In the genomic region with DNA sequence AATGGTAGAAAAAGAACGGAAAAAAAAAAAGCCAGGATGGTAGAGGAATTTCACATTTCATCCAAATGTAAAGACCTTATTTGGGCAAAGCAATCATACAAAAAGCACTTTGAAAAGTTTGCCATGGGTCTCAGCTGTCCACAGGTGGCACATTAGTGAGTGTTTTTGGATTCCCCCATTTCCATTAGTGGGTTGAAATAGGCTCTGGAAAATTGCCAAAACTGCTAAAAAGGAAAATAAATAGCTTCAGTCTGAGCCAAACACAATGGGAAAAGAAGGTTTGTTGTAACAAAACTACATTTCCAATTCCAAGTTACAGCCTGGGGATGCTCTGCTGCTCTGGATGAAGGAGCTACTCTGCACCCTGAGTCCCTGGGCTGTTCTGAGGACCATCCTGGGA, we compare ENCODE assay signal across 25 mouse cellular contexts. TPM values are rescaled to one million over a fixed set of nuclear protein-coding genes. Genes with fewer than 3 reads are reported as not detected.
A peak's percentile ranks its signal among the peaks of the same experiment; 100 is the strongest.
DNase-seq lines count a peak whose midpoint lies in the region; ATAC-seq and TF ChIP-seq lines count a peak whose summit lies in the region.
"Had no signal": no experiment of that assay in that cellular context is flagged by ENCODE, and none has a peak within 500 bp of the region (broad histone marks: within the 10 kb centered on the region; RNA-seq: fewer than 3 reads in every experiment).

No protein-coding gene starts in this region.

- H3K36me3 ChIP-seq in forebrain, postnatal 0 days (ENCODE audit: insufficient read depth): no peaks in the 10 kb centered on the region
- H3K36me3 ChIP-seq in forebrain, embryonic 10.5 days (replicated peaks): no peaks in the 10 kb centered on the region
- no peaks in the 10 kb centered on the region for H3K36me3 ChIP-seq in midbrain, postnatal 0 days (ENCODE audit: insufficient read depth, low read length)
- H3K36me3 ChIP-seq in midbrain, embryonic 11.5 days (ENCODE audit: control insufficient read depth, insufficient read depth, low read length): no peaks in the 10 kb centered on the region
- no peaks in the 10 kb centered on the region for H3K36me3 ChIP-seq in embryonic facial prominence, embryonic 15.5 days
- H3K36me3 ChIP-seq in limb, embryonic 10.5 days: no peaks in the 10 kb centered on the region
- H3K36me3 ChIP-seq: forebrain, embryonic 12.5 days; hindbrain, embryonic 12.5 days had no signal

- no peak overlapping the region for H3K4me2 ChIP-seq in forebrain, postnatal 0 days (ENCODE audit: low read depth)
- no peak overlapping the region for H3K4me2 ChIP-seq in midbrain, postnatal 0 days (ENCODE audit: low read depth, low read length, poor library complexity, severe bottlenecking)
- H3K4me2 ChIP-seq in midbrain, embryonic 11.5 days: no peak overlapping the region
- no peak overlapping the region for H3K4me2 ChIP-seq in embryonic facial prominence, embryonic 15.5 days (replicated peaks)
- H3K4me2 ChIP-seq: forebrain, embryonic 12.5 days; heart, embryonic 11.5 days; hindbrain, embryonic 12.5 days had no signal

- no peak overlapping the region for H3K9ac ChIP-seq in forebrain, postnatal 0 days
- no peak overlapping the region for H3K9ac ChIP-seq in midbrain, postnatal 0 days (replicated peaks; ENCODE audit: low read length, poor library complexity, severe bottlenecking)
- H3K9ac ChIP-seq in midbrain, embryonic 11.5 days (ENCODE audit: low read length): no peak overlapping the region
- no peak overlapping the region for H3K9ac ChIP-seq in embryonic facial prominence, embryonic 15.5 days
- H3K9ac ChIP-seq: forebrain, embryonic 12.5 days; hindbrain, embryonic 12.5 days had no signal

- H3K4me1 ChIP-seq in forebrain, postnatal 0 days (ENCODE audit: insufficient read depth): 0 out of 2 replicates have a peak, but pooled peaks cover 6% of the 10 kb centered on the region
- no peaks in the 10 kb centered on the region for H3K4me1 ChIP-seq in forebrain, embryonic 10.5 days
- no peaks in the 10 kb centered on the region for H3K4me1 ChIP-seq in midbrain, postnatal 0 days (ENCODE audit: insufficient read depth, low read length)
- no peaks in the 10 kb centered on the region for H3K4me1 ChIP-seq in midbrain, embryonic 11.5 days (ENCODE audit: control insufficient read depth, insufficient read depth, low read length)
- peaks cover 6% of the 10 kb centered on the region; the same call in 1 of the 2 replicates for H3K4me1 ChIP-seq in embryonic facial prominence, embryonic 15.5 days
- H3K4me1 ChIP-seq in limb, embryonic 10.5 days: no peaks in the 10 kb centered on the region
- H3K4me1 ChIP-seq: forebrain, embryonic 12.5 days had no signal

- WGBS in forebrain, postnatal 0 days: 27% methylated on average over 1 of the region's 1 CpGs
- WGBS in forebrain, embryonic 10.5 days: 88% methylated on average over 1 of the region's 1 CpGs
- WGBS in midbrain, postnatal 0 days: 71% methylated on average over 1 of the region's 1 CpGs
- WGBS in midbrain, embryonic 11.5 days: 94% methylated on average over 1 of the region's 1 CpGs
- WGBS in embryonic facial prominence, embryonic 15.5 days: 46% methylated on average over 1 of the region's 1 CpGs
- 90% methylated on average over 1 of the region's 1 CpGs for WGBS in limb, embryonic 10.5 days

- no peaks in the 10 kb centered on the region for H3K27me3 ChIP-seq in forebrain, postnatal 0 days (ENCODE audit: insufficient read depth, low read length)
- no peaks in the 10 kb centered on the region for H3K27me3 ChIP-seq in forebrain, embryonic 10.5 days (ENCODE audit: poor library complexity, severe bottlenecking)
- H3K27me3 ChIP-seq in midbrain, postnatal 0 days (ENCODE audit: insufficient read depth, low read length): no peaks in the 10 kb centered on the region
- H3K27me3 ChIP-seq in midbrain, embryonic 11.5 days (ENCODE audit: control insufficient read depth, insufficient read depth, low read length): no peaks in the 10 kb centered on the region
- no peaks in the 10 kb centered on the region for H3K27me3 ChIP-seq in embryonic facial prominence, embryonic 15.5 days
- H3K27me3 ChIP-seq in limb, embryonic 10.5 days (ENCODE audit: low read depth, poor library complexity, severe bottlenecking): no peaks in the 10 kb centered on the region
- H3K27me3 ChIP-seq: forebrain, embryonic 12.5 days; hindbrain, embryonic 12.5 days had no signal

- TF ChIP-seq CTCF in forebrain, postnatal 0 days (IDR thresholded peaks at IDR 0.05; ENCODE audit: low read depth): no peak
- no peak for TF ChIP-seq CTCF in midbrain, postnatal 0 days (IDR thresholded peaks at IDR 0.05)

- no peak overlapping the region for H3K27ac ChIP-seq in forebrain, postnatal 0 days (ENCODE audit: low read depth, low read length)
- H3K27ac ChIP-seq in forebrain, embryonic 10.5 days: no peak overlapping the region
- H3K27ac ChIP-seq in midbrain, postnatal 0 days (ENCODE audit: low read depth, low read length): no peak overlapping the region
- no peak overlapping the region for H3K27ac ChIP-seq in midbrain, embryonic 11.5 days (ENCODE audit: low read depth, low read length)
- H3K27ac ChIP-seq in embryonic facial prominence, embryonic 15.5 days (replicated peaks): peak overlapping the region; percentile 51
- no peak overlapping the region for H3K27ac ChIP-seq in limb, embryonic 10.5 days
- H3K27ac ChIP-seq: forebrain, embryonic 12.5 days; gastrocnemius, adult 2 months; hindbrain, embryonic 12.5 days had no signal

- DNase-seq in forebrain, postnatal 0 days: peak; percentile 35
- no peak for DNase-seq in forebrain, embryonic 10.5 days (ENCODE audit: extremely low spot score, low spot score)
- DNase-seq in midbrain, postnatal 0 days (ENCODE audit: low spot score): peak; percentile 38
- DNase-seq in midbrain, embryonic 11.5 days (ENCODE audit: low spot score, missing footprints): no peak
- DNase-seq in limb, embryonic 10.5 days (ENCODE audit: low spot score): no peak
- DNase-seq: adrenal gland, adult 2 months; adrenal gland, postnatal 14 days; cerebellum, adult 11-12 months; cerebellum, adult 8-10 months; cerebellum, postnatal 10 days; cerebellum, postnatal 36 days; embryo, embryonic 11 days; gastrocnemius, adult 2 months; gastrocnemius, postnatal 14 days; heart, adult 11 months had no signal

- no peaks in the 10 kb centered on the region for H3K9me3 ChIP-seq in forebrain, postnatal 0 days (ENCODE audit: low read length)
- H3K9me3 ChIP-seq in forebrain, embryonic 10.5 days: no peaks in the 10 kb centered on the region; the same call in 1 of the 2 replicates
- no peaks in the 10 kb centered on the region for H3K9me3 ChIP-seq in midbrain, postnatal 0 days (ENCODE audit: low read length)
- no peaks in the 10 kb centered on the region for H3K9me3 ChIP-seq in midbrain, embryonic 11.5 days (ENCODE audit: control insufficient read depth, low read length)
- H3K9me3 ChIP-seq in embryonic facial prominence, embryonic 15.5 days (replicated peaks): no peaks in the 10 kb centered on the region
- H3K9me3 ChIP-seq in limb, embryonic 10.5 days (replicated peaks): no peaks in the 10 kb centered on the region
- H3K9me3 ChIP-seq: forebrain, embryonic 12.5 days; hindbrain, embryonic 12.5 days had no signal

- no peak for ATAC-seq in forebrain, postnatal 0 days
- no peak for ATAC-seq in midbrain, postnatal 0 days (ENCODE audit: low FRiP score)
- no peak for ATAC-seq in midbrain, embryonic 11.5 days (ENCODE audit: low FRiP score)
- no peak for ATAC-seq in embryonic facial prominence, embryonic 15.5 days (ENCODE audit: insufficient number of reproducible peaks, low FRiP score, low TSS enrichment, low read depth)
- ATAC-seq: CD4-positive, CD25-positive, alpha-beta regulatory T cell, adult 4 months; forebrain, embryonic 16.5 days; hindbrain, embryonic 16.5 days; inflammation-experienced regulatory T-cells, adult 6 months; intestine, embryonic 16.5 days had no signal

- H3K4me3 ChIP-seq in forebrain, postnatal 0 days (ENCODE audit: low read depth, low read length): no peak overlapping the region
- no peak overlapping the region for H3K4me3 ChIP-seq in forebrain, embryonic 10.5 days
- no peak overlapping the region for H3K4me3 ChIP-seq in midbrain, postnatal 0 days (ENCODE audit: low read depth, low read length)
- no peak overlapping the region for H3K4me3 ChIP-seq in midbrain, embryonic 11.5 days (ENCODE audit: low read depth, low read length)
- H3K4me3 ChIP-seq in embryonic facial prominence, embryonic 15.5 days (replicated peaks): no peak overlapping the region
- no peak overlapping the region for H3K4me3 ChIP-seq in limb, embryonic 10.5 days
- H3K4me3 ChIP-seq: forebrain, embryonic 12.5 days; gastrocnemius, adult 2 months; hindbrain, embryonic 12.5 days had no signal

RNA-seq across cellular contexts. Expression of a gene that starts 9.8 kb away (rescaled TPM):
- 0.29 and 0.38 TPM in 2 replicates for total RNA-seq in forebrain, postnatal 0 days (2014; rRNA removed)
- 0.94 and 1.5 TPM in 2 replicates for polyA plus RNA-seq in forebrain, postnatal 0 days (2015; fragmentation: Nextera tagmentation; extraction: Ambion mirVana)
- 0.91 and 0.97 TPM in 2 replicates for polyA plus RNA-seq in forebrain, embryonic 10.5 days (2016; fragmentation: Nextera tagmentation; extraction: Ambion mirVana)
- 0.16 and 1.1 TPM in 2 replicates for total RNA-seq in midbrain, postnatal 0 days (2014; rRNA removed)
- 1.1 and 1.9 TPM in 2 replicates for polyA plus RNA-seq in midbrain, postnatal 0 days (2015; fragmentation: Nextera tagmentation; extraction: Ambion mirVana)
- 1.0 and 2.7 TPM in 2 replicates for polyA plus RNA-seq in midbrain, embryonic 11.5 days (2014; fragmentation: Nextera tagmentation; extraction: Ambion mirVana)
- 2.0 and 2.1 TPM in 2 replicates for polyA plus RNA-seq in embryonic facial prominence, embryonic 15.5 days (2015; fragmentation: Nextera tagmentation; extraction: Ambion mirVana)
- 1.4 and 1.7 TPM in 2 replicates for polyA plus RNA-seq in limb, embryonic 10.5 days (2016; fragmentation: Nextera tagmentation; extraction: Ambion mirVana)
- total RNA-seq: gastrocnemius, adult 2 months; gastrocnemius, postnatal 4 days had no signal

Comparison
In these comparisons a context has a peak if more than half of its experiments do, and no peak if none do; other contexts are left out.
1. DNase-seq: peak in forebrain, postnatal 0 days (single experiment) and midbrain, postnatal 0 days (single experiment); none in forebrain, embryonic 10.5 days (single experiment), midbrain, embryonic 11.5 days (single experiment) and limb, embryonic 10.5 days (single experiment).